ENCODE assay signal across 8 mouse cellular contexts in the genomic region with DNA sequence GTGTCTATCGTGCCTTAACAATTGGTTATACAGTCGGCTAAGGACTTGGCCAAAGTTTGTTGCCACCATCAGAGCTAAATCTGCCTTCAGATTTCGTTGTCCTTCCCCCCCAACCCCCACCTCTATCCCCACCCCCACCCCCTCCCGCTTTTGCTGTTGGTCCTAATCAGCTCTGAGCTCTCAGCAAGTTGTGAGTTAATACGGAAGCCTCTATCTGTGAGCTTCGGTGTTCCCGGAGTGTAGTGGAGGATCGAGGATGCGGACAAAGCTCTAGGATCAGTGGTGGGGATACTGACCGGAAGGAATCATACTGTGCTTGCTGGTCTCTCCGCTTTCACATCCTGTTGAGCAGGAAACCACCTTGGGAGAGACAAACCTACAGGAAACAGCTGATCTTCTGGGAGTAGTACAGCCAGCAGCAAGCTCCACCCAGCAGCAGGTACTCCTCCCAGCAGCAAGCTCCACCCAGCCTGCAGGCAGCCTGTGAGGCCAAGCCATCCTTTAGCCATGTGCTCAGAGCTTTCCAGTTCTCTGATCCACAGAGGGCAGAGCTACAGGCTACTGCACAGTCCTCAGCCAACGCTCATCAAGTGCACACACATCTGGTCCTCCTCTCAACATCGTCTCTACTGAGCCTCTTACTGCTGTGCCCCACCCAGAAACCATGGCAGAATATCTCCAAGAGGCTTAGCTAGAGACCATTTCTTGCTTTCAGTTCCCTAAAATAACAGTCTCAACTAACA. TPM values are rescaled to one million over a fixed set of nuclear protein-coding genes. Genes with fewer than 3 reads are reported as not detected.
A peak's percentile ranks its signal among the peaks of the same experiment; 100 is the strongest.
DNase-seq lines count a peak whose midpoint lies in the region; ATAC-seq lines count a peak whose summit lies in the region.

No protein-coding gene starts in this region.

- no peaks in the 10 kb centered on the region for H3K9me3 ChIP-seq in limb, embryonic 10.5 days (replicated peaks)
- no peaks in the 10 kb centered on the region for H3K9me3 ChIP-seq in forebrain, embryonic 16.5 days (ENCODE audit: control insufficient read depth, low read length)

- peak overlapping the region; percentile 30; the same call in 1 of the 2 replicates for H3K27ac ChIP-seq in limb, embryonic 10.5 days
- no peak overlapping the region for H3K27ac ChIP-seq in forebrain, embryonic 16.5 days (ENCODE audit: low read length)

- no peaks in the 10 kb centered on the region for H3K36me3 ChIP-seq in limb, embryonic 10.5 days
- no peaks in the 10 kb centered on the region for H3K36me3 ChIP-seq in forebrain, embryonic 16.5 days (ENCODE audit: control insufficient read depth, insufficient read depth)

- ATAC-seq in monocyte, adult 5-6 weeks (replicated peaks; ENCODE audit: insufficient number of reproducible peaks, low FRiP score, low TSS enrichment, poor library complexity, severe bottlenecking), result peak; percentile 96
- no peak for ATAC-seq in forebrain, embryonic 16.5 days

- H3K4me2 ChIP-seq in forebrain, embryonic 16.5 days (ENCODE audit: low read length), result no peak overlapping the region

- H3K9ac ChIP-seq in forebrain, embryonic 16.5 days (replicated peaks; ENCODE audit: low read depth, low read length), result no peak overlapping the region

- no peaks in the 10 kb centered on the region for H3K27me3 ChIP-seq in limb, embryonic 10.5 days (ENCODE audit: low read depth, poor library complexity, severe bottlenecking)
- H3K27me3 ChIP-seq in forebrain, embryonic 16.5 days (replicated peaks; ENCODE audit: control insufficient read depth, insufficient read depth, low read length), result no peaks in the 10 kb centered on the region

- peak; percentile 69 for DNase-seq in CD4-positive helper T cell, adult 2 months (ENCODE audit: low read depth, low spot score)
- peak; percentile 56 for DNase-seq in T-cell, adult 2 months (ENCODE audit: low spot score)
- DNase-seq in heart, adult 18-20 months, result peak; percentile 47 to 67
- no peak for DNase-seq in limb, embryonic 10.5 days (ENCODE audit: low spot score)
- DNase-seq in frontal cortex, postnatal 36 days (ENCODE audit: low spot score in 2 of 2), result no peak
- no peak for DNase-seq in right cerebral cortex, postnatal 25 days

- 71% methylated on average over 13 of the region's 13 CpGs for WGBS in limb, embryonic 10.5 days
- WGBS in forebrain, embryonic 16.5 days, result 78% methylated on average over 13 of the region's 13 CpGs

- no peak overlapping the region for H3K4me3 ChIP-seq in limb, embryonic 10.5 days
- no peak overlapping the region for H3K4me3 ChIP-seq in forebrain, embryonic 16.5 days (replicated peaks; ENCODE audit: low read length)

- peaks cover 6% of the 10 kb centered on the region for H3K4me1 ChIP-seq in limb, embryonic 10.5 days
- no peaks in the 10 kb centered on the region for H3K4me1 ChIP-seq in forebrain, embryonic 16.5 days (replicated peaks; ENCODE audit: control insufficient read depth, insufficient read depth, low read length)

RNA-seq across cellular contexts. Expression of a gene that starts 28.9 kb away (rescaled TPM):
- total RNA-seq in heart, adult 18-20 months (2021), result 1 to 10 TPM; 2.3 to 5.1 TPM
- 0.08 and 0.23 TPM in 2 replicates for polyA plus RNA-seq in limb, embryonic 10.5 days (2016; fragmentation: Nextera tagmentation; extraction: Ambion mirVana)
- total RNA-seq in monocyte, adult 5-6 weeks (2017), result 13.3 to 19.0 TPM (median 16.7 TPM) in 3 replicates
- polyA plus RNA-seq in forebrain, embryonic 16.5 days (2015; fragmentation: Nextera tagmentation; extraction: Ambion mirVana), result 1.3 and 1.8 TPM in 2 replicates

RNA-seq across cellular contexts. Expression of a gene that starts 42.5 kb away (rescaled TPM):
- not detected for total RNA-seq in heart, adult 18-20 months (2021)
- 0.18 TPM in 1 of 2 replicates, not detected in the other for polyA plus RNA-seq in limb, embryonic 10.5 days (2016; fragmentation: Nextera tagmentation; extraction: Ambion mirVana)
- total RNA-seq in monocyte, adult 5-6 weeks (2017), result not detected in 3 replicates
- 2.7 and 2.8 TPM in 2 replicates for polyA plus RNA-seq in forebrain, embryonic 16.5 days (2015; fragmentation: Nextera tagmentation; extraction: Ambion mirVana)

Comparison
In these comparisons a context has a peak if more than half of its experiments do, and no peak if none do; other contexts are left out.
1. DNase-seq: peak in CD4-positive helper T cell, adult 2 months (single experiment), T-cell, adult 2 months (single experiment) and heart, adult 18-20 months (2 of 2); none in limb, embryonic 10.5 days (single experiment), frontal cortex, postnatal 36 days (0 of 2) and right cerebral cortex, postnatal 25 days (single experiment).